Mouse (Mus musculus) erythroblast, embryonic 14.5 days (primary cell): ENCODE measurements at regions not wholly inside any gene's neighbourhood (a gene's known extent, or its start where the extent isn't known, plus 50 kb on each side); places are given as distances from the start of the nearest gene placed in this dataset.

Experiments used
- GATA1 ChIP-seq: IDR thresholded peaks from 2 replicates; pipeline ENCODE4 v1.6.1; 2012; ENCODE audit warnings: low read length, inconsistent platforms, mixed read lengths
- TAL1 ChIP-seq: IDR thresholded peaks from 3 replicates; pipeline ENCODE4 v1.6.1; 2012; ENCODE audit warnings: low read length, inconsistent platforms, mixed read lengths

GRCm38 (mm10) chr13:97425731-97426130, 184.8 kb downstream of the Enc1 start:
- TF ChIP-seq GATA1 (no peak), TAL1 (no peak)
